Mouse (Mus musculus) ES-Bruce4 (cell line): ENCODE results near the gene Prr11.

Experiments
- CTCF ChIP-seq: IDR thresholded peaks from one replicate; pipeline ENCODE4 v1.8.1; 2011; ENCODE audit warnings: low read depth, low read length
- EP300 ChIP-seq: IDR thresholded peaks from 2 replicates; pipeline ENCODE4 v1.6.1; 2011; ENCODE audit warnings: low read depth, low read length; ENCODE audit not compliant: insufficient read depth
- POLR2A ChIP-seq: IDR thresholded peaks from one replicate; pipeline ENCODE4 v1.8.1; 2011; ENCODE audit warnings: low read length; ENCODE audit not compliant: insufficient read depth

GRCm38 (mm10) chr11:87046968-87047367, 61.5 kb downstream of the Prr11 start:
- no peak for TF ChIP-seq EP300
- TF ChIP-seq CTCF, result no peak
- no peak for TF ChIP-seq POLR2A
